Mouse (Mus musculus) hindbrain, embryonic 14.5 days (tissue): ENCODE measurements around the gene Ctrc. TPM values are rescaled to one million over a fixed set of nuclear protein-coding genes. Genes with fewer than 3 reads are reported as not detected.

Experiments
- ATAC-seq: fragments of 200-750 bp; cut with Nextera tagmentation; 2 replicates; pipeline ENCODE4 v1.8.0; 2017; ENCODE audit warnings: moderate number of reproducible peaks, mild to moderate bottlenecking, moderate TSS enrichment, moderate library complexity; ENCODE audit not compliant: low FRiP score
- DNase-seq: peaks from one replicate; pipeline ENCODE4 v3.0.0-alpha.2; 2015; ENCODE audit warnings: low spot score
- H3K27ac ChIP-seq: fragments of 300-500 bp; sonication (generic); 2 replicates; pipeline ENCODE4 v1.5.1; 2014; ENCODE audit warnings: mild to moderate bottlenecking, moderate library complexity
- H3K27me3 ChIP-seq: fragments of 300-500 bp; sonication (generic); 2 replicates; pipeline ENCODE4 v1.6.1; 2014; ENCODE audit warnings: mild to moderate bottlenecking, low read length, mixed read lengths; ENCODE audit not compliant: control insufficient read depth, insufficient read depth
- H3K36me3 ChIP-seq: fragments of 300-500 bp; sonication (generic); replicated peaks from 2 replicates; pipeline ENCODE4 v1.6.1; 2014; ENCODE audit not compliant: control insufficient read depth, insufficient read depth
- H3K4me1 ChIP-seq: fragments of 300-500 bp; sonication (generic); replicated peaks from 2 replicates; pipeline ENCODE4 v1.6.1; 2014; ENCODE audit warnings: antibody characterized with exemption, low read length, mixed read lengths; ENCODE audit not compliant: control insufficient read depth, insufficient read depth
- H3K4me2 ChIP-seq: fragments of 300-500 bp; sonication (generic); replicated peaks from 2 replicates; pipeline ENCODE4 v1.6.1; 2014; ENCODE audit warnings: mild to moderate bottlenecking, moderate library complexity
- H3K4me3 ChIP-seq: fragments of 300-500 bp; sonication (generic); replicated peaks from 2 replicates; pipeline ENCODE4 v1.5.1; 2014; ENCODE audit warnings: mild to moderate bottlenecking, low read length
- H3K9ac ChIP-seq: fragments of 300-500 bp; sonication (generic); 2 replicates; pipeline ENCODE4 v1.6.1; 2014
- H3K9me3 ChIP-seq: fragments of 300-500 bp; sonication (generic); 2 replicates; pipeline ENCODE4 v1.6.1; 2016; ENCODE audit warnings: low read length; ENCODE audit not compliant: control insufficient read depth
- WGBS: fragments of 180-500 bp; shearing (Covaris S2); extraction: QIAGEN DNeasy Blood & Tissue Kit; methylation state at CpG from one replicate; pipeline ENCODE4 v1.1.7; 2014; 5-methylcytosine and 5-hydroxymethylcytosine counted together
- polyA plus RNA-seq: library from polyadenylated mRNA; unstranded; fragments of >200 nt; fragmentation: Nextera tagmentation; extraction: Ambion mirVana; gene quantifications from 2 replicates; pipeline ENCODE4 v1.2.1, GENCODE M21; 2014

Ctrc gene
- polyA plus RNA-seq, 1 experiment from 2014 or later = not detected

GRCm38 (mm10) chr4:141817706-141818105, 28.5 kb downstream of the Ctrc start:
- no peak for ATAC-seq
- Histone ChIP-seq H3K9ac (no peak overlapping the region), H3K4me1 (no peaks in the 10 kb centered on the region), H3K36me3 (peaks cover 23% of the 10 kb centered on the region), H3K4me2 (no peak overlapping the region), H3K9me3 (no peaks in the 10 kb centered on the region), H3K27ac (no peak overlapping the region), H3K27me3 (no peaks in the 10 kb centered on the region), H3K4me3 (no peak overlapping the region)
- WGBS = 62% methylated on average over 10 of the region's 10 CpGs
- no peak for DNase-seq

GRCm38 (mm10) chr4:141816776-141817655, 29.1 kb downstream of the Ctrc start:
- Histone ChIP-seq H3K27me3 (no peaks in the 10 kb centered on the region), H3K4me3 (no peak overlapping the region), H3K9me3 (no peaks in the 10 kb centered on the region), H3K27ac (no peak overlapping the region), H3K9ac (no peak overlapping the region), H3K4me1 (no peaks in the 10 kb centered on the region), H3K4me2 (no peak overlapping the region), H3K36me3 (peaks cover 30% of the 10 kb centered on the region)
- DNase-seq = no peak
- 62% methylated on average over 14 of the region's 14 CpGs for WGBS
- ATAC-seq = no peak

- H3K27ac ChIP-seq = no peak overlapping the region
- DNase-seq (no peak), ATAC-seq (no peak)
These were observed 29.9 kb downstream of the Ctrc start for GRCm38 (mm10) chr4:141816267-141816666.

DNA sequence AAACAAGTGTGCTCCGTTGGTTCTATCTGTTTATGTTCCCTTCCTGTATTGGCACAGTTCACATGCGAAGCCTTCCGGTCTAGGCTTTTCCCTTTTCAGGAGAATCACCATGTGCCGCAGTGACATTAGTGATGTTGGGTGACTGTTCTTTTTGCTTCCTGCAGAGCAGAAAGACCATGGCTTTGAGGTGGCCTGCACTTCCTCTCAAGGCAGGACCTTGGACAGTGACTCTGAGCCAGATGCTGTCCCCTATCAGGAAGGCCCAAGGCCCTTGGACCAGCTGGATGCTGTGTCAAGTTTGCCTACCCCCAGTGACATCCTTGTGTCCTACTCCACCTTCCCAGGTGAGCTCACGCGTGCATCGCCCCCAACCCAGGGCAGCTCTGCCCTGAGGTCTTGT, 34.8 kb downstream of the Ctrc start:
- Histone ChIP-seq H3K27me3 (no peaks in the 10 kb centered on the region), H3K4me3 (no peak overlapping the region), H3K27ac (no peak overlapping the region), H3K4me2 (no peak overlapping the region), H3K9me3 (no peaks in the 10 kb centered on the region), H3K36me3 (peaks cover 86% of the 10 kb centered on the region), H3K4me1 (no peaks in the 10 kb centered on the region), H3K9ac (no peak overlapping the region)
- ATAC-seq (no peak), DNase-seq (no peak)
- 97% methylated on average over 7 of the region's 7 CpGs for WGBS

More at GRCm38 (mm10) chr4:141816267-141816666, 29.9 kb downstream of the Ctrc start:
- no peak overlapping the region for H3K4me3 ChIP-seq
- no peak overlapping the region for H3K9ac ChIP-seq
- H3K4me1 ChIP-seq = no peaks in the 10 kb centered on the region
- peaks cover 37% of the 10 kb centered on the region for H3K36me3 ChIP-seq
- no peaks in the 10 kb centered on the region for H3K9me3 ChIP-seq
- 69% methylated on average over 7 of the region's 7 CpGs for WGBS
- no peaks in the 10 kb centered on the region for H3K27me3 ChIP-seq
- no peak overlapping the region for H3K4me2 ChIP-seq

- Histone ChIP-seq H3K4me3 (no peak overlapping the region), H3K4me2 (no peak overlapping the region), H3K27ac (no peak overlapping the region), H3K9me3 (no peaks in the 10 kb centered on the region), H3K36me3 (peaks cover 90% of the 10 kb centered on the region), H3K27me3 (no peaks in the 10 kb centered on the region), H3K4me1 (no peaks in the 10 kb centered on the region), H3K9ac (no peak overlapping the region)
- no peak for DNase-seq
- 97% methylated on average over 2 of the region's 2 CpGs for WGBS
- ATAC-seq = no peak
These were observed 35.2 kb downstream of the Ctrc start for GRCm38 (mm10) chr4:141810975-141811374.

DNA sequence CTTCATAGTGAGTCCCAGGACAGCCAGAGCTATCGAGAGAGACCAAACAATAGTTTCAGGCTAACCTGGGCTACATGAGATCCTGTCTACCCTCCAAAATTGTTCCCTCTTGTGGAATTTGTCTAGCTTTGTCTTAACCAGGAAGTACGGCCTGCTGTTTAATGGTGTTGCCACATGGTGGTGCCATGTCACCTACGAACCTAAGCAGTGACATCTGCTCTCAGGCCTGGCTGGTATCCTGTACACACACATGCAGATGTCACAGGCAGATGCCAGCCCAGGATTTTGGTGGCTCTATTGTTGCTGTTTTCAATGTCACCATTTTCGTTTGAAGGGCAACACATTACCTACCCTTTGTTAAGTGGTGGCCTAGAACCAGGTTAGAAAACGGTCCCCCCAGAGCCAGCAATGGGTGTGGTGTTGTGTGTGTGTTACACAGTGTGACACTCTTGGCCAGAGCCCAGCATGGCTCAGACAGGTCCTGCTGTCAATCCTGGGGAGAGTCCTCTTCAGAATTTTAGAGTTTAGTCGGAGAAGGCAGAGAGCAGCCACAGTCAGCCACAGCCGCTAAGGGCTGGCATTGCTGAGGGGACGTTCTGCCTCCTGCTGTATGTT, 36.2 kb downstream of the Ctrc start:
- Histone ChIP-seq H3K4me2 (no peak overlapping the region), H3K9me3 (no peaks in the 10 kb centered on the region), H3K27ac (no peak overlapping the region), H3K9ac (no peak overlapping the region), H3K27me3 (no peaks in the 10 kb centered on the region), H3K4me3 (no peak overlapping the region), H3K36me3 (peaks cover 96% of the 10 kb centered on the region), H3K4me1 (no peaks in the 10 kb centered on the region)
- peak; percentile 66; the same call in 1 of the 2 replicates for ATAC-seq
- 80% methylated on average over 8 of the region's 8 CpGs for WGBS
- DNase-seq = peak; percentile 61

- no peak for DNase-seq
- no peak overlapping the region for H3K4me2 ChIP-seq
- H3K27me3 ChIP-seq = no peaks in the 10 kb centered on the region
- no peak overlapping the region for H3K9ac ChIP-seq
- no peak overlapping the region for H3K27ac ChIP-seq
- no peaks in the 10 kb centered on the region for H3K4me1 ChIP-seq
- peaks cover 84% of the 10 kb centered on the region for H3K36me3 ChIP-seq
- ATAC-seq = no peak
- no peak overlapping the region for H3K4me3 ChIP-seq
- WGBS = 94% methylated on average over 8 of the region's 8 CpGs
- H3K9me3 ChIP-seq = no peaks in the 10 kb centered on the region
These were observed 40.3 kb downstream of the Ctrc start for GRCm38 (mm10) chr4:141805886-141806285.

- no peak overlapping the region for H3K4me2 ChIP-seq
- no peak overlapping the region for H3K9ac ChIP-seq
- whole genome bisulfite sequencing = 92% methylated on average over 4 of the region's 4 CpGs
- DNase-seq (no peak), ATAC-seq (no peak)
- H3K4me1 ChIP-seq = no peaks in the 10 kb centered on the region
- peaks cover 66% of the 10 kb centered on the region for H3K36me3 ChIP-seq
- no peak overlapping the region for H3K27ac ChIP-seq
- H3K4me3 ChIP-seq = no peak overlapping the region
- no peaks in the 10 kb centered on the region for H3K27me3 ChIP-seq
- no peaks in the 10 kb centered on the region for H3K9me3 ChIP-seq
These were observed 42.1 kb downstream of the Ctrc start for GRCm38 (mm10) chr4:141804105-141804504.

DNA sequence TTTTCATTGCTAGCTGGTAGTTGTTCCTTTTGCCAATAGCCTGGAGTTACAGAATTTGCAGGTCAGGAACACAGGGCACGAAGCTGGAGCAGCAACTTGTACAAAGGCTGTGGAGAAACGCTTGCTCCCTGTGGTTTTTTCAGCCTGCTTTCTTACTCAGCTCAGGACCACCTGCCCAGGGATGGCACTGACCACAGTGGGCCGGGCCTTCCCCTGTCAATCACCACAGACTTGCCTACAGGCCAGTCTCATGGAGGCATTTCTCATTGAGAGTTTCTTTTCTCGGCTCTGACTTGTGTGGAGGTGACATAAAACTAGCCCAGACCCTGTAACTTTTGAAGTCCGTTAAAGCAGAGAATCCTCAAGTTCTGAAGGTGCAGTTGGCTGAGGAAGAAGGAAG, 48.6 kb downstream of the Ctrc start:
- Histone ChIP-seq H3K27ac (no peak overlapping the region), H3K4me3 (no peak overlapping the region), H3K27me3 (no peaks in the 10 kb centered on the region), H3K4me2 (no peak overlapping the region), H3K9me3 (no peaks in the 10 kb centered on the region), H3K4me1 (peaks cover 14% of the 10 kb centered on the region), H3K9ac (no peak overlapping the region), H3K36me3 (peaks cover 12% of the 10 kb centered on the region)
- WGBS = 89% methylated on average over 5 of the region's 5 CpGs
- DNase-seq (no peak), ATAC-seq (no peak)
